Mouse (Mus musculus): Measurements from ENCODE around the gene Begain.

Begain gene

GRCm38 (mm10) chr12:109068167-109068653, at the start of gene Begain:
Gene Begain, minus strand, starts transcription at chr12:109068217.
- no peak for DNase-seq

- no peak for DNase-seq
Measured at GRCm38 (mm10) chr12:109115707-109116106, 47.7 kb upstream of the Begain start.

GRCm38 (mm10) chr12:109115161-109115560, 47.1 kb upstream of the Begain start:
- no peak for DNase-seq

- peak; percentile 28 for DNase-seq
Measured at GRCm38 (mm10) chr12:109112996-109113592, 45.1 kb upstream of the Begain start.

GRCm38 (mm10) chr12:109112354-109112995, 44.5 kb upstream of the Begain start:
- DNase-seq: no peak

- DNase-seq: no peak
Measured at GRCm38 (mm10) chr12:109108911-109109310, 40.9 kb upstream of the Begain start.

- no peak for DNase-seq
Measured at GRCm38 (mm10) chr12:109100381-109100780, 32.4 kb upstream of the Begain start.

GRCm38 (mm10) chr12:109090456-109091130, 22.6 kb upstream of the Begain start:
- DNase-seq: no peak

GRCm38 (mm10) chr12:109090041-109090440, 22.0 kb upstream of the Begain start:
- no peak for DNase-seq

GRCm38 (mm10) chr12:109086111-109086510, 18.1 kb upstream of the Begain start:
- no peak for DNase-seq

- no peak for DNase-seq
Measured at GRCm38 (mm10) chr12:109085674-109086073, 17.7 kb upstream of the Begain start.

GRCm38 (mm10) chr12:109085046-109085445, 17.0 kb upstream of the Begain start:
- DNase-seq: no peak

- DNase-seq: no peak
Measured at GRCm38 (mm10) chr12:109083476-109083875, 15.5 kb upstream of the Begain start.

- no peak for DNase-seq
Measured at GRCm38 (mm10) chr12:109077036-109077435, 9.0 kb upstream of the Begain start.

GRCm38 (mm10) chr12:109074777-109075285, 6.8 kb upstream of the Begain start:
- no peak for DNase-seq

- DNase-seq: no peak
Measured at GRCm38 (mm10) chr12:109074106-109074505, 6.1 kb upstream of the Begain start.

- no peak for DNase-seq
Measured at GRCm38 (mm10) chr12:109071248-109071647, 3.2 kb upstream of the Begain start.

- no peak for DNase-seq
Measured at GRCm38 (mm10) chr12:109069751-109070150, 1.7 kb upstream of the Begain start.

GRCm38 (mm10) chr12:109068738-109069137, 721 bp upstream of the Begain start:
- no peak for DNase-seq

- peak; percentile 48 for DNase-seq
Measured at GRCm38 (mm10) chr12:109067561-109068135, 369 bp downstream of the Begain start.

GRCm38 (mm10) chr12:109058660-109059059, 9.4 kb downstream of the Begain start:
- peak; percentile 5 for DNase-seq

- peak; percentile 4 for DNase-seq
Measured at GRCm38 (mm10) chr12:109057736-109058135, 10.3 kb downstream of the Begain start.

All from right cerebral cortex, postnatal 14 days (tissue).